Mouse (Mus musculus) MEL (cell line): ENCODE data around the gene Fahd1. TPM values are rescaled to one million over a fixed set of nuclear protein-coding genes. Genes with fewer than 3 reads are reported as not detected.
A peak's percentile ranks its signal among the peaks of the same experiment; 100 is the strongest.

Source experiments
- DNase-seq: peaks from one replicate; pipeline ENCODE4 v3.0.0; 2011; ENCODE audit warnings: low read depth, low spot score
- H3K27ac ChIP-seq: 2 replicates; pipeline ENCODE4 v1.5.1; 2012; ENCODE audit warnings: low read depth, mild to moderate bottlenecking, control low read depth, low read length, moderate library complexity; ENCODE audit not compliant: control insufficient read depth
- H3K27me3 ChIP-seq, 2 experiments: fragments of 150-350 bp in 1 of 2; sonication (generic) in 1 of 2; 2 replicates each; pipeline ENCODE4 v1.6.1; 2012; ENCODE audit warnings: low read length in 2 of 2, mild to moderate bottlenecking in 2 of 2, improper control_type of control experiment in 1 of 2, moderate library complexity in 1 of 2; ENCODE audit not compliant: insufficient read depth in 2 of 2, control insufficient read depth in 1 of 2
- H3K36me3 ChIP-seq, 2 experiments: 2 replicates each; pipeline ENCODE4 v1.6.1; 2012 to 2014; ENCODE audit warnings: low read length in 2 of 2, improper control_type of control experiment in 1 of 2, inconsistent platforms in 1 of 2, mild to moderate bottlenecking in 1 of 2; ENCODE audit not compliant: insufficient read depth in 2 of 2, control insufficient read depth in 1 of 2
- H3K4me1 ChIP-seq, 2 experiments: fragments of 150-350 bp in 1 of 2; sonication (generic) in 1 of 2; 2 replicates each; pipeline ENCODE4 v1.6.1; 2012; ENCODE audit warnings: low read length in 2 of 2, improper control_type of control experiment in 1 of 2, mild to moderate bottlenecking in 1 of 2; ENCODE audit not compliant: insufficient read depth in 2 of 2, control insufficient read depth in 1 of 2
- H3K4me3 ChIP-seq, 2 experiments: fragments of 150-350 bp in 1 of 2; sonication (generic) in 1 of 2; 2 replicates each; pipeline ENCODE4 v1.5.1; 2012; ENCODE audit warnings: low read depth in 2 of 2, low read length in 2 of 2, mild to moderate bottlenecking in 2 of 2, moderate library complexity in 2 of 2, control low read depth in 1 of 2, improper control_type of control experiment in 1 of 2; ENCODE audit not compliant: control insufficient read depth in 1 of 2, insufficient read depth in 1 of 2
- H3K79me2 ChIP-seq: 2 replicates; pipeline ENCODE4 v1.6.1; 2012; ENCODE audit warnings: mild to moderate bottlenecking, low read length, moderate library complexity; ENCODE audit not compliant: control insufficient read depth, poor library complexity, insufficient read depth
- H3K9ac ChIP-seq: 2 replicates; pipeline ENCODE4 v1.6.1; 2012; ENCODE audit warnings: low read depth, mild to moderate bottlenecking, control low read depth, low read length, moderate library complexity; ENCODE audit not compliant: control insufficient read depth, poor library complexity, severe bottlenecking
- H3K9me3 ChIP-seq: fragments of 150-350 bp; sonication (generic); replicated peaks from 2 replicates; pipeline ENCODE4 v1.6.1; 2012; ENCODE audit warnings: mild to moderate bottlenecking, low read length, improper control_type of control experiment, moderate library complexity; ENCODE audit not compliant: insufficient read depth
- BHLHE40 ChIP-seq: IDR thresholded peaks from 2 replicates; pipeline ENCODE4 v1.6.1; 2012; ENCODE audit warnings: low read depth, mild to moderate bottlenecking, inconsistent platforms, low read length, improper control_type of control experiment, borderline replicate concordance
- CHD2 ChIP-seq: IDR thresholded peaks from 2 replicates; pipeline ENCODE4 v1.6.1; 2011; ENCODE audit warnings: low read length, improper control_type of control experiment
- EP300 ChIP-seq, 2 experiments: IDR thresholded peaks; 2 replicates each; pipeline ENCODE4 v1.6.1; 2011; ENCODE audit warnings: improper control_type of control experiment in 2 of 2, low read length in 2 of 2, low read depth in 1 of 2, mild to moderate bottlenecking in 1 of 2
- ETS1 ChIP-seq: IDR thresholded peaks from 2 replicates; pipeline ENCODE4 v1.6.1; 2012; ENCODE audit warnings: low read depth, mild to moderate bottlenecking, inconsistent platforms, low read length, improper control_type of control experiment, moderate library complexity
- GABPA ChIP-seq: IDR thresholded peaks from 2 replicates; pipeline ENCODE4 v1.6.1; 2012; ENCODE audit warnings: low read depth, mild to moderate bottlenecking, inconsistent platforms, low read length, improper control_type of control experiment, moderate library complexity
- GATA1 ChIP-seq: IDR thresholded peaks from 2 replicates; pipeline ENCODE4 v1.6.1; 2011; ENCODE audit warnings: low read depth, low read length, improper control_type of control experiment
- HCFC1 ChIP-seq: IDR thresholded peaks from 2 replicates; pipeline ENCODE4 v1.6.1; 2012; ENCODE audit warnings: low read depth, mild to moderate bottlenecking, inconsistent platforms, low read length, improper control_type of control experiment, moderate library complexity
- MAFK ChIP-seq: IDR thresholded peaks from 2 replicates; pipeline ENCODE4 v1.6.1; 2011; ENCODE audit warnings: low read depth, mild to moderate bottlenecking, low read length, improper control_type of control experiment, borderline replicate concordance
- MAX ChIP-seq: IDR thresholded peaks from 2 replicates; pipeline ENCODE4 v1.6.1; 2011; ENCODE audit warnings: low read length, improper control_type of control experiment
- MYB ChIP-seq: IDR thresholded peaks from 2 replicates; pipeline ENCODE4 v1.6.1; 2011; ENCODE audit warnings: mild to moderate bottlenecking, low read depth, low read length, improper control_type of control experiment
- MYC ChIP-seq: IDR thresholded peaks from 2 replicates; pipeline ENCODE4 v1.6.1; 2011; ENCODE audit warnings: low read depth, mild to moderate bottlenecking, low read length, improper control_type of control experiment, moderate library complexity
- NELFE ChIP-seq: IDR thresholded peaks from 2 replicates; pipeline ENCODE4 v1.6.1; 2011; ENCODE audit warnings: low read depth, low read length, improper control_type of control experiment
- NRF1 ChIP-seq: IDR thresholded peaks from 2 replicates; pipeline ENCODE4 v1.6.1; 2014; ENCODE audit warnings: low read depth, mild to moderate bottlenecking, inconsistent platforms, low read length, improper control_type of control experiment, moderate library complexity; ENCODE audit not compliant: poor library complexity, insufficient read depth, severe bottlenecking
- POLR2A ChIP-seq, 2 experiments: IDR thresholded peaks; 2 replicates each; pipeline ENCODE4 v1.6.1; 2011 to 2012; ENCODE audit warnings: low read length in 2 of 2, mild to moderate bottlenecking in 2 of 2, control low read depth in 1 of 2, improper control_type of control experiment in 1 of 2, low read depth in 1 of 2, moderate library complexity in 1 of 2; ENCODE audit not compliant: control insufficient read depth in 1 of 2, insufficient read depth in 1 of 2, poor library complexity in 1 of 2
- POLR2AphosphoS2 ChIP-seq: IDR thresholded peaks from 2 replicates; pipeline ENCODE4 v1.6.1; 2011; ENCODE audit warnings: low read length, improper control_type of control experiment
- RCOR1 ChIP-seq: IDR thresholded peaks from 2 replicates; pipeline ENCODE4 v1.6.1; 2012; ENCODE audit warnings: low read depth, mild to moderate bottlenecking, inconsistent platforms, low read length, improper control_type of control experiment
- SIN3A ChIP-seq: IDR thresholded peaks from 2 replicates; pipeline ENCODE4 v1.6.1; 2012; ENCODE audit warnings: low read length, improper control_type of control experiment, inconsistent platforms
- SMC3 ChIP-seq: IDR thresholded peaks from 2 replicates; pipeline ENCODE4 v1.6.1; 2011; ENCODE audit warnings: low read depth, low read length, improper control_type of control experiment
- TAL1 ChIP-seq: IDR thresholded peaks from 2 replicates; pipeline ENCODE4 v1.6.1; 2012; ENCODE audit warnings: mild to moderate bottlenecking, inconsistent platforms, low read length, moderate library complexity, mixed read lengths
- TBP ChIP-seq: IDR thresholded peaks from 2 replicates; pipeline ENCODE4 v1.8.0; 2011; ENCODE audit warnings: low read depth, low read length, improper control_type of control experiment
- UBTF ChIP-seq: IDR thresholded peaks from 2 replicates; pipeline ENCODE4 v1.6.1; 2012; ENCODE audit warnings: low read depth, mild to moderate bottlenecking, inconsistent platforms, low read length, improper control_type of control experiment, moderate library complexity, borderline replicate concordance; ENCODE audit not compliant: insufficient read depth
- USF2 ChIP-seq, 2 experiments: IDR thresholded peaks; 2 replicates each; pipeline ENCODE4 v1.6.1; 2011 to 2012; ENCODE audit warnings: improper control_type of control experiment in 2 of 2, low read length in 2 of 2, borderline replicate concordance in 1 of 2, inconsistent platforms in 1 of 2, low read depth in 1 of 2, mild to moderate bottlenecking in 1 of 2; ENCODE audit not compliant: insufficient read depth in 1 of 2
- ZC3H11A ChIP-seq: IDR thresholded peaks from 2 replicates; pipeline ENCODE4 v1.6.1; 2012; ENCODE audit warnings: low read depth, mild to moderate bottlenecking, inconsistent platforms, low read length, improper control_type of control experiment
- ZMIZ1 ChIP-seq: IDR thresholded peaks from 2 replicates; pipeline ENCODE4 v1.6.1; 2012; ENCODE audit warnings: low read depth, mild to moderate bottlenecking, inconsistent platforms, low read length, improper control_type of control experiment, moderate library complexity
- ZNF384 ChIP-seq: IDR thresholded peaks from 2 replicates; pipeline ENCODE4 v1.6.1; 2012; ENCODE audit warnings: low read depth, mild to moderate bottlenecking, inconsistent platforms, low read length, improper control_type of control experiment
- polyA plus RNA-seq, 2 experiments: library from polyadenylated mRNA; stranded (reverse) in 1 of 2; unstranded in 1 of 2; fragments of >175 nt in 1 of 2; fragments of >200 nt in 1 of 2; gene quantifications; 2 replicates each; pipeline versions ENCODE4 v1.2.1 to v1.2.4; 2012; ENCODE audit warnings: low replicate concordance in 2 of 2, low read depth in 1 of 2; ENCODE audit not compliant: insufficient read length in 2 of 2, insufficient read depth in 1 of 2, missing spikeins in 1 of 2
- total RNA-seq: library from RNA; depleted of rRNA; stranded (reverse); fragments of 300-350 nt; gene quantifications from 2 replicates; pipeline ENCODE4 v1.2.3, GENCODE M21; 2012

Gene Fahd1
- total and polyA plus RNA-seq, 3 experiments: 2.7 to 4.7 TPM; not detected in 1

GRCm38 (mm10) chr17:24897600-24897999 lies 47.4 kb upstream of the Fahd1 start:
- H3K9ac ChIP-seq: no peak overlapping the region
- no peak overlapping the region for H3K4me3 ChIP-seq
- peaks cover 34% of the 10 kb centered on the region for H3K79me2 ChIP-seq
- H3K27me3 ChIP-seq: no peaks in the 10 kb centered on the region
- DNase-seq: no peak
- peaks cover 0 to 9% of the 10 kb centered on the region in 2 experiments; a peak in 2 of 4 replicates for H3K36me3 ChIP-seq
- no peaks in the 10 kb centered on the region for H3K9me3 ChIP-seq
- TF ChIP-seq MYC: no peak
- TF ChIP-seq, all 39 proteins: peak for 0
- Histone ChIP-seq H3K27ac (no peak overlapping the region), H3K4me1 (peaks cover 0 to 18% of the 10 kb centered on the region in 2 experiments; a peak in 3 of 4 replicates)

- Histone ChIP-seq H3K27ac (no peak overlapping the region), H3K36me3 (peaks cover 0 to 7% of the 10 kb centered on the region in 2 experiments; a peak in 2 of 4 replicates)
These were observed 46.8 kb upstream of the Fahd1 start for GRCm38 (mm10) chr17:24896993-24897269.

GRCm38 (mm10) chr17:24896241-24896992 lies 46.3 kb upstream of the Fahd1 start, which contains the start of gene Nme3:
Gene Nme3, plus strand, starts transcription at chr17:24896500.
- Histone ChIP-seq H3K9me3 (no peaks in the 10 kb centered on the region), H3K27ac (peak within 1 kb of the TSS; percentile 65), H3K79me2 (peaks cover 34% of the 10 kb centered on the region), H3K4me3 (peak within 1 kb of the TSS; percentile 80 to 94), H3K9ac (peak within 1 kb of the TSS; percentile 95), H3K4me1 (peaks cover 0 to 16% of the 10 kb centered on the region in 2 experiments; a peak in 2 of 4 replicates), H3K27me3 (no peaks in the 10 kb centered on the region), H3K36me3 (peaks cover 0 to 7% of the 10 kb centered on the region in 2 experiments; a peak in 2 of 4 replicates)
- peak; percentile 54; the same call in 1 of the 2 replicates for TF ChIP-seq POLR2AphosphoS2
- 0 out of 2 replicates have a peak, but pooled peaks have one; percentile 22 for TF ChIP-seq BHLHE40
- no peak for TF ChIP-seq ZMIZ1
- TF ChIP-seq MAFK: no peak
- TF ChIP-seq GABPA: no peak
- 0 out of 2 replicates have a peak, but pooled peaks have one; percentile 33 for TF ChIP-seq TBP
- peak in 1 of 2 experiments; percentile 59; a peak in 2 of 4 replicates for TF ChIP-seq POLR2A (IDR thresholded peaks at IDR 0.05; ENCODE audit: control insufficient read depth in 1 of 2, insufficient read depth in 1 of 2, low read depth in 1 of 2, low read length in 2 of 2, poor library complexity in 1 of 2)
- 0 out of 2 replicates have a peak, but pooled peaks have one; percentile 36 for TF ChIP-seq MAX
- TF ChIP-seq MYB: no peak
- peak; percentile 50; the same call in 1 of the 2 replicates for TF ChIP-seq NELFE
- peak; percentile 55 for TF ChIP-seq SIN3A
- 0 out of 2 replicates have a peak, but pooled peaks have one; percentile 26 for TF ChIP-seq NRF1
- TF ChIP-seq HCFC1: peak; percentile 70
- no peak for TF ChIP-seq EP300 (IDR thresholded peaks at IDR 0.05; ENCODE audit: low read depth in 1 of 2, low read length in 2 of 2)
- peak; percentile 86 for DNase-seq

More at GRCm38 (mm10) chr17:24896993-24897269, 46.8 kb upstream of the Fahd1 start:
- Histone ChIP-seq H3K4me1 (peaks cover 0 to 16% of the 10 kb centered on the region in 2 experiments; a peak in 2 of 4 replicates), H3K9me3 (no peaks in the 10 kb centered on the region), H3K79me2 (peaks cover 34% of the 10 kb centered on the region), H3K27me3 (no peaks in the 10 kb centered on the region), H3K4me3 (peak overlapping the region; percentile 80 to 94)
- no peak for DNase-seq
- TF ChIP-seq SMC3: no peak
- no peak for TF ChIP-seq GABPA
- TF ChIP-seq TAL1: no peak
- TF ChIP-seq BHLHE40: no peak
- TF ChIP-seq MAX: no peak
- TF ChIP-seq NRF1: no peak
- TF ChIP-seq ZMIZ1: no peak
- TF ChIP-seq ETS1: no peak
- TF ChIP-seq UBTF: no peak
- no peak for TF ChIP-seq POLR2AphosphoS2
- TF ChIP-seq GATA1: no peak
- TF ChIP-seq RCOR1: no peak
- no peak for TF ChIP-seq ZC3H11A
- no peak for TF ChIP-seq USF2 (IDR thresholded peaks at IDR 0.05; ENCODE audit: borderline replicate concordance in 1 of 2, insufficient read depth in 1 of 2, low read depth in 1 of 2, low read length in 2 of 2)
- TF ChIP-seq ZNF384: no peak
- TF ChIP-seq CHD2: no peak
- TF ChIP-seq, all 39 proteins: peak for 0
- peak overlapping the region; percentile 64 for H3K9ac ChIP-seq
